Mouse (Mus musculus) embryonic stem cell, embryonic (primary cell): ENCODE results near the gene Tmem167b.
"Not testable (repeated sequence)": the region's sequence is repeated elsewhere in the genome, so short reads cannot be mapped to it uniquely, and the experiment has no call there.

Experiments used
- CTCF ChIA-PET, 4 experiments: fragments of 300-600 bp in 2 of 4; fragments of 350-600 bp in 2 of 4; sonication (Branson Sonifier 250); formaldehyde crosslinking; loops; one replicate each; lab custom pipeline; 2022; ENCODE audit warnings: inconsistent platforms in 2 of 4; lab: Charles Lee
- POLR2A ChIA-PET, 4 experiments: fragments of 300-600 bp in 2 of 4; fragments of 350-600 bp in 2 of 4; sonication (Branson Sonifier 250); formaldehyde crosslinking; loops; one replicate each; lab custom pipeline; 2022; ENCODE audit warnings: antibody characterized with exemption in 4 of 4, inconsistent platforms in 1 of 4; lab: Charles Lee

The Tmem167b gene

DNA sequence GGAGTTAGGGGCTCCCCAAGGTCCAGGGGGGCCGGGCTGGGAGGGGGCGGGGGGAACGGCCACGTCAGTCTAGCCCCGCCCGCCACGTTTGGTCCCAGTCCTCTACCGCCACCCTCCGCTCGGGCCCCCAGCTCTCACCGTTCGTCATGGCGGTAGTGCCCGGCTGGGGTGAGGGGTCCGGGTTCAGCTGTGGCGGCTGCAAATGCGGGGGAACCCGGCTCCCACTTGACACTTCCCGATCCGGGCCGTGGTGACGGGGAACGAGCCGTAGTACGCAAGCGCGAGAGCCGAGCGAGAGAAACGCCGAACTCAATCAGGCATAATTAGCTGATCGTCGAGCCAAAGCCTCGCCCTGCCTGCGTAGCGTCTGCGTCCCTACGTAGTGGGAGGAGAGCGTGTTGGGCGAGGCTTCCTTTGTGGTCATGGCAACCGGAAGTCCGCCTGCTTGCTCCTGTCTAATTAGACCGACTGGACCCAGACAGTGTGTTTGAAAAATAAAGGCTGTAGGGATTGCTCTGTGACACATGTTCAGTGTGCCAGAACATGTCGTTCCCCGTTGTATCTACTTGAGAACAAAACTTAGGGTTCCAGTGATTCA lies at the start of gene Tmem167b:
Tmem167b (minus strand) TSS at position 334 of the 598 bp plus-strand sequence.
- POLR2A ChIA-PET, result interaction anchor here (0.5 to 4.3 kb wide), 26 partner anchors 8 to 416 kb away, joined by 3 to 53 read pairs (median 4); partner anchors contain the start of genes Taf13 (in 3 of the 4), Wdr47 (in 3 of the 4), Psrc1 (in 2 of the 4) and Sars (in 2 of the 4)
- CTCF ChIA-PET, result interaction anchor here in 3 of 4 experiments (0.6 to 2.9 kb wide), 14 partner anchors 9 to 266 kb away, joined by 3 to 8 read pairs (median 4); partner anchors contain the start of genes Celsr2 (in 1 of the 3), Sars (in 1 of the 3) and Wdr47 (in 1 of the 3)

DNA sequence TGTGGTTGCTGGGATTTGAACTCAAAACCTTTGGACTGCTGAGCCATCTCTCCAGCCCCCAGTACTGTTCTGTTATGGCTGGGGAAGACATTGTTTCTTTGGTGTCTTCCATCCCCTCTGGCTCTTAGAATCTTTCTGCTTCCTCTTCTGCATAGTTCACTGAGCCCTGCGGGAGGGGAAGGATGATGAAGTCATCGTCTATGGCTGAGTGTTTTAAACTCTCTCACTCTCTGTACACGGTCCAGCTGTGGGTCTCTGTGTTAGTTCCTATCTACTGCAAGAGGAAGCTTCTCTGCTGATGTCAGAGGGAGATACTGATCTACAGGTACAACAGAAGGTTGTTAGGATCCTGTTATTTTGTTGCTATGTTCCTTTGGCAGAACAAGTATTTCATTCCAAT lies 46.6 kb upstream of the Tmem167b start:
- ChIA-PET POLR2A (no interaction called here), CTCF (no interaction called here)

GRCm38 (mm10) chr3:108591530-108592522 lies 29.6 kb upstream of the Tmem167b start:
- CTCF ChIA-PET, result interaction anchor here (0.5 to 1.6 kb wide), 11 partner anchors 9 to 832 kb away, joined by 3 to 6 read pairs (median 3); partner anchors contain the start of genes Tmem167b (in 2 of the 4), Csf1 (in 1 of the 4) and Psrc1 (in 1 of the 4)
- POLR2A ChIA-PET, result interaction anchor here in 3 of 4 experiments (0.6 to 3.3 kb wide), 48 partner anchors 8 to 712 kb away, joined by 3 to 59 read pairs (median 4); partner anchors contain the start of genes Taf13 (in 3 of the 3), Gpsm2 (in 2 of the 3), Sars (in 2 of the 3) and Tmem167b (in 2 of the 3)

- ChIA-PET CTCF (interaction anchor here in 3 of 4 experiments (0.6 to 1.6 kb wide), 7 partner anchors 10 to 831 kb away, joined by 3 to 4 read pairs (median 3); partner anchors contain the start of genes Csf1 (in 1 of the 3) and Tmem167b (in 1 of the 3)), POLR2A (interaction anchor here (0.5 to 3.3 kb wide), 49 partner anchors 9 to 659 kb away, joined by 3 to 59 read pairs (median 4); partner anchors contain the start of genes Taf13 (in 3 of the 4), Gpsm2 (in 2 of the 4), Sars (in 2 of the 4) and Tmem167b (in 2 of the 4))
Measured at GRCm38 (mm10) chr3:108590786-108591529, 28.7 kb upstream of the Tmem167b start, which contains the start of gene Wdr47. TSS of gene Wdr47 (plus strand) at chr3:108591279.

- ChIA-PET POLR2A (interaction anchor here in 3 of 4 experiments (0.5 to 2.2 kb wide), 4 partner anchors 16 to 144 kb away, joined by 3 to 13 read pairs (median 4); partner anchors contain the start of gene Taf13 (in 2 of the 3)), CTCF (interaction anchor here in 2 of 4 experiments (0.6 to 0.7 kb wide), 2 partner anchors 14 to 16 kb away, joined by 3 to 5 read pairs; no protein-coding TSS in a partner anchor)
Measured at GRCm38 (mm10) chr3:108588446-108588845, 26.2 kb upstream of the Tmem167b start.

DNA sequence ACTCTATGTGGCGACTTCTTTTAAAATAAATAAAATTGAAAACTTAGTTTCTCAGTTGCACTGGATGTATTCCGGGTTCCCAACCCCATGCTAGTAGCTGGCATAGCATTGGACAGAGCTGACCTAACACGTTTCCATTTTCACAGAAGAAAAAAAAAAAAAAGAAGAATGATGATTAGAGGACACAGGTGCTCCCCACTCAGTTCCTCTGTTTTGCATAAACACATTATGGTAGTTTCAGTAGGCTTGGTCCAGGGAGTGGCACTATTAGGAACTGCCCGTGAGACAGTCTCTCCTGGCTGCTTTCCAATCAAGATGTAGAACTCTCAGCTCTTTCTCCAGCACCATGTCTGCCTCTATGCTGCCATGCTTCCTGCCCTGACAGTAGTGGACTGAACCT lies 22.3 kb upstream of the Tmem167b start:
- POLR2A ChIA-PET, result interaction anchor here (0.7 to 6.5 kb wide), 9 partner anchors 9 to 30 kb away, joined by 3 to 74 read pairs (median 4); partner anchors contain the start of genes Taf13 (in 4 of the 4) and Tmem167b (in 1 of the 4)

DNA sequence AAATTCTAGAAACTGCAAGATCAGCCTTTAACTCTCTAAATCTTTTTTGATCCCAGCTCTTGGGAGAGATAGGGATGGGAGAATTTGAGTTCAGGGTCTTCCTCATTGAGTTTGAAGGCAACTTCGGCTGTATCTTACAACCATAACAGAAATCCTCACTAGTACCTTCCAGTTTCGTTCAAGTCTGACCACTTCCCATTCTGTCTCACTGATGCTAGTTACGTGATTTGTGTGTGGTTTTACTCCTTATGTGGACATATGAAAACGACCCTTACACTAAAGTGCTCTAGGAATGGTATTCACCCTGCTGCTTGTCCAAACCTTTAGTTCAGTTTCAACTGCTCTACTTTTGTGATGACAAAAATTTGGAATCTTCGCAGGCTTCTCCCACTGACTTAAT lies 11.8 kb upstream of the Tmem167b start:
- CTCF ChIA-PET, result no interaction called here
- POLR2A ChIA-PET, result interaction anchor here in 2 of 4 experiments (0.9 to 6.9 kb wide), 5 partner anchors 11 to 129 kb away, joined by 3 to 74 read pairs (median 34); partner anchors contain the start of genes Sars (in 1 of the 2), Tmem167b (in 1 of the 2) and Wdr47 (in 1 of the 2)

More for the DNA sequence above, 22.3 kb upstream of the Tmem167b start:
- CTCF ChIA-PET, result interaction anchor here in 2 of 4 experiments (0.6 to 1.1 kb wide), 4 partner anchors 22 to 720 kb away, joined by 3 to 11 read pairs (median 3); partner anchors contain the start of genes Celsr2 (in 1 of the 2), Stxbp3 (in 1 of the 2) and Tmem167b (in 1 of the 2)

- ChIA-PET POLR2A (interaction anchor here (0.5 to 6.9 kb wide), 59 partner anchors 8 to 372 kb away, joined by 3 to 74 read pairs (median 5); partner anchors contain the start of genes Tmem167b (in 3 of the 4), Wdr47 (in 3 of the 4), Psrc1 (in 2 of the 4) and Sars (in 2 of the 4)), CTCF (interaction anchor here in 1 of 4 experiments (0.6 kb wide), 1 partner anchor 16 kb away, joined by 5 read pairs; no protein-coding TSS in a partner anchor)
Measured at GRCm38 (mm10) chr3:108572309-108573010, 10.2 kb upstream of the Tmem167b start.

GRCm38 (mm10) chr3:108571443-108572294 lies 9.4 kb upstream of the Tmem167b start, which contains the start of gene Taf13:
TSS of gene Taf13 (plus strand) at chr3:108571698.
- POLR2A ChIA-PET, result interaction anchor here (0.5 to 6.9 kb wide), 67 partner anchors 9 to 1006 kb away, joined by 3 to 74 read pairs (median 5); partner anchors contain the start of genes Tmem167b (in 3 of the 4), Wdr47 (in 3 of the 4), Psrc1 (in 2 of the 4) and Sars (in 2 of the 4)
- CTCF ChIA-PET, result interaction anchor here in 2 of 4 experiments (0.5 to 0.6 kb wide), 4 partner anchors 184 to 456 kb away, joined by 3 to 8 read pairs (median 4); partner anchors contain the start of gene Fam102b (in 1 of the 2)

DNA sequence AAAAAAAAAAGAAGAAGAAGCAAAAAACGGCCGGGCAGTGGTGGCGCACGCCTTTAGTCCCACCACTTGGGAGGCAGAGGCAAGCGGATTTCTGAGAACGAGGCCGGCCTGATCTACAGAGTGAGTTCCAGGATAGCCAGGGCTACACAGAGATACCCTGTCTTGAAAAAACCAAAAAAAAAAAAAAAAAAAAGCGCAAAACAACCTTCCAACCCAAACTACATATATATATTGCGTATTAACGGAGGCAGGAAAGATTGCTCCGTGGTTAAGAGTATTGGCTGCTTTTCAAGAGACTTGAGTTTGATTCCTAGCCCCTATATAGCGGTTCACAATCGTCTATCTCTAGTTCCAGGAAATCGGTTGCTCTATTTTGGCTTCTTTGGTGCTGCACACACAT lies 8.5 kb upstream of the Tmem167b start:
- CTCF ChIA-PET, result interaction anchor here in 1 of 4 experiments (0.6 kb wide), 2 partner anchors 15 to 27 kb away, joined by 3 to 5 read pairs; no protein-coding TSS in a partner anchor
- POLR2A ChIA-PET, result interaction anchor here (0.7 to 6.9 kb wide), 24 partner anchors 9 to 600 kb away, joined by 3 to 74 read pairs (median 6); partner anchors contain the start of genes Tmem167b (in 3 of the 4), Sars (in 2 of the 4), Wdr47 (in 2 of the 4) and Cyb561d1 (in 1 of the 4)

GRCm38 (mm10) chr3:108569636-108570035 lies 7.4 kb upstream of the Tmem167b start:
- CTCF ChIA-PET, result not testable (repeated sequence)
- POLR2A ChIA-PET, result interaction anchor here in 3 of 4 experiments (0.6 to 6.9 kb wide), 8 partner anchors 7 to 358 kb away, joined by 3 to 74 read pairs (median 4); partner anchors contain the start of gene Tmem167b (in 1 of the 3)

DNA sequence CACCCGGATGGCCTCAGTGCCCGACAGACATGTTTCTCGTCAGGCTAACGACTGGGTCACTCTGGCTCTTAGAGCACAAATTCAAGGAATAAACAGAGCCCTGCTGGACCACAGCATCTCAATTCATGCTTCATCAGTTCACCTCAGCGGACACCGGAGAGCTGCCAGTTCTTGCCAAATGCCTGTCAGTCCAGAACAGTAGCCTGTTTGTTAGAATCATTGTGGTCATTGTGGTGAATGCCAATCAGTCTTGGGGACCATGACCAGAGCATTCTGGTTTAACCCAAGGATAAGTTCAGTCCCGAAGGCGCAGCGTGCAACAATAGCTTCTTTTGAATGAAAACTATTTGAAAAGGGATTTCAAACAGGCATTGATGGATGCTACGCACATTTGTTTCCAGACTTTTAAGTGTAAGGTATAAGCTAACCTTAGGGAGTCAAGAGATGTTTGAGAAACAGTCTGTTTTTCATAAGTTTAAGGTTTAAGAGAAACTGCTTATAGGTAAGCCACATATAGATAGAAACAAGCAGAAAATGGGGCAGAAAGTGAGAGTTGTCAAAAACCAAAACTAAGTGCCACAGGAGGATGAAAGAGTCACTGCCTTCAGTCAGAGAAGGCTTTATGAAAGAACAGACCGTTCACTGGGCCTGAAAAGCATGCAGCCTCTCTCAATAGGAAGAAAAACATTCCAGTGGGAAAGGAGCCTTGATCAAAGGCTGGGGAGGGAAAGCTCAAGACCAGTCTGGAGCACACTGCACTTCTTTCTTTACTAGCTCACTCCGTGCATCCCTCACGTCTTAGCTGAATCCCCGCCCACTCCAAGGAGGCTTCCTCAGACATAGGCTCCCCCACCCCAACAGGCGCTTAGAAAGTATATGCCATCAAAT lies 6.0 kb upstream of the Tmem167b start:
- ChIA-PET CTCF (interaction anchor here in 1 of 4 experiments (0.5 to 1.2 kb wide), 3 partner anchors 30 to 87 kb away, joined by 3 to 5 read pairs (median 4); no protein-coding TSS in a partner anchor), POLR2A (interaction anchor here (0.5 to 2.4 kb wide), 16 partner anchors 8 to 338 kb away, joined by 3 to 7 read pairs (median 3); partner anchors contain the start of genes Wdr47 (in 2 of the 4) and Sars (in 1 of the 4))

- CTCF ChIA-PET, result interaction anchor here in 2 of 4 experiments (0.7 to 2.9 kb wide), 12 partner anchors 21 to 267 kb away, joined by 3 to 8 read pairs (median 4); partner anchors contain the start of genes Celsr2 (in 1 of the 2), Sars (in 1 of the 2) and Wdr47 (in 1 of the 2)
Measured at GRCm38 (mm10) chr3:108563309-108563708, 1.0 kb upstream of the Tmem167b start.

More at GRCm38 (mm10) chr3:108563309-108563708, 1.0 kb upstream of the Tmem167b start:
- POLR2A ChIA-PET, result interaction anchor here (0.8 to 4.3 kb wide), 16 partner anchors 8 to 417 kb away, joined by 3 to 53 read pairs (median 8); partner anchors contain the start of genes Taf13 (in 3 of the 4), Sars (in 2 of the 4), Wdr47 (in 2 of the 4) and Gnai3 (in 1 of the 4)
